Mouse (Mus musculus) G1E (cell line): ENCODE measurements around the gene Gm42906. TPM values are rescaled to one million over a fixed set of nuclear protein-coding genes. Genes with fewer than 3 reads are reported as not detected.

Experiments used
- ATAC-seq: 2 replicates; pipeline ENCODE4 v1.8.0; 2016; ENCODE audit warnings: mild to moderate bottlenecking; ENCODE audit not compliant: insufficient number of reproducible peaks, poor library complexity, low FRiP score, severe bottlenecking; ENCODE audit errors: extremely low read depth
- DNase-seq: peaks from one replicate; pipeline ENCODE4 v3.0.0; 2012; ENCODE audit warnings: low spot score
- H3K27me3 ChIP-seq: 2 replicates; pipeline ENCODE4 v1.6.1; 2012; ENCODE audit warnings: mild to moderate bottlenecking, low read length, inconsistent platforms; ENCODE audit not compliant: insufficient read depth
- H3K36me3 ChIP-seq: replicated peaks from 2 replicates; pipeline ENCODE3; 2012; ENCODE audit warnings: mild to moderate bottlenecking, inconsistent platforms
- H3K4me1 ChIP-seq: 2 replicates; pipeline ENCODE4 v1.6.1; 2012; ENCODE audit warnings: low read depth, low read length, inconsistent platforms, mixed read lengths; ENCODE audit not compliant: insufficient read depth
- H3K4me3 ChIP-seq: 2 replicates; pipeline ENCODE4 v1.5.1; 2012; ENCODE audit warnings: low read depth, mild to moderate bottlenecking, inconsistent platforms, low read length, moderate library complexity, mixed read lengths
- H3K9me3 ChIP-seq: replicated peaks from 2 replicates; pipeline ENCODE4 v1.6.1; 2012; ENCODE audit warnings: inconsistent platforms
- CTCF ChIP-seq: IDR thresholded peaks from 2 replicates; pipeline ENCODE4 v1.5.1; 2012; ENCODE audit warnings: low read depth, low read length, inconsistent platforms, mixed read lengths
- GATA1 ChIP-seq: IDR thresholded peaks from 2 replicates; pipeline ENCODE4 v1.6.1; 2012; ENCODE audit warnings: borderline replicate concordance, low read length, inconsistent platforms, mixed read lengths
- GATA2 ChIP-seq: IDR thresholded peaks from 2 replicates; pipeline ENCODE4 v1.6.1; 2012; ENCODE audit warnings: low read depth, low read length, inconsistent platforms, borderline replicate concordance
- POLR2AphosphoS5 ChIP-seq: IDR thresholded peaks from 2 replicates; pipeline ENCODE4 v1.6.1; 2012; ENCODE audit warnings: low read depth, low read length, inconsistent platforms; ENCODE audit not compliant: insufficient replicate concordance
- TAL1 ChIP-seq: conservative IDR thresholded peaks from 2 replicates; pipeline ENCODE4 v1.6.1; 2012; ENCODE audit warnings: low read depth, low read length, inconsistent platforms, mixed read lengths
- polyA plus RNA-seq: library from polyadenylated mRNA; stranded (reverse); fragments of >175 nt; gene quantifications from 2 replicates; pipeline ENCODE4 v1.2.3, GENCODE M21; 2012
- total RNA-seq, 2 experiments: library from RNA; stranded (forward) in 1 of 2; stranded (reverse) in 1 of 2; fragments of 200-1000 nt in 1 of 2; fragments of >200 nt in 1 of 2; fragmentation: Nextera tagmentation in 1 of 2; gene quantifications; 2 replicates each; pipeline ENCODE4 v1.2.3; 2014 to 2017

Gm42906 gene
- total and polyA plus RNA-seq, 3 experiments: not detected

DNA sequence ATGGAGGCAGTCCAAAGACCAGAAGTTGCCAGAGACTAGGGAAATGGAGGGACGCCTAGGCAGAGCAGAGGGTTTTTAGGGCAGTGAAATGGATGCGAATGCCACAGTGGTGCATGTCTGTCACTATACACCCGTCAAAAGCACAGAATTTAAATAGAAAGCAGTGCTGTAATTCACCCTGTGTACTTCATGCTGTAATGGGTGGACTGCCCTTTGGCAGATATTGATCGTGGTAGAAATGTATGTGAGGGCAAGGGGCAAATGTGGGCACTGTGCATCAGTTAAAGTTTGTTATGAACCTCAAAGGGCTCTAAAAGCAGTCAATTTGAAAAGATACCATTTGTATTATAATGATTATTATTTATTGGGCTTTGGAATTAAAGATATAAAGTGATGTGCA, 347.7 kb downstream of the Gm42906 start:
- Histone ChIP-seq H3K4me3 (no peak overlapping the region), H3K27me3 (no peaks in the 10 kb centered on the region), H3K36me3 (no peaks in the 10 kb centered on the region), H3K9me3 (peaks cover 7% of the 10 kb centered on the region), H3K4me1 (no peaks in the 10 kb centered on the region)
- TF ChIP-seq GATA1 (no peak), TAL1 (no peak), POLR2AphosphoS5 (no peak), GATA2 (no peak), CTCF (no peak)
- ATAC-seq: no peak
- no peak for DNase-seq

GRCm38 (mm10) chr5:151077953-151078352, 350.0 kb downstream of the Gm42906 start:
- Histone ChIP-seq H3K4me3 (no peak overlapping the region), H3K27me3 (no peaks in the 10 kb centered on the region), H3K9me3 (peaks cover 13% of the 10 kb centered on the region), H3K36me3 (no peaks in the 10 kb centered on the region), H3K4me1 (no peaks in the 10 kb centered on the region)
- DNase-seq (no peak), ATAC-seq (no peak)
- TF ChIP-seq GATA1 (no peak), CTCF (no peak), POLR2AphosphoS5 (no peak)

DNA sequence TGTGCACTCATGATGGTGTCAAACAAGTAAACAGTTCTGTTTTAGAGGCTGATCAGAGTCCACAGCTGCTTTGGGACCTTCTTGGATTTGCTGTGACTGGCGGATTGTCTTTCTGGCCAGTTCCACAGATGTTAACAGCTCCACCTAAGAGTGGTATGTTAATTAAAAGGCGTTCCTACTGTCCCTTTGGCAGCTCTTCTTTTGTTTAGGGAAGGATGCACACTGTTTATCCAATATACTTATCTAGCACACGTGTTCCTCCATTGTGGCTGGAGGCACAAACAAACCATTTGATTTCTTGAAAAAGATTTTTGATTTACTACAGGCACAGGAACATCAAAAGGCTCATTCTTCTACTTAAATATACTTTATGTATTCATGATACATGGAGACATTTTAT, 351.0 kb downstream of the Gm42906 start:
- TF ChIP-seq TAL1: no peak
- TF ChIP-seq GATA2: no peak
- TF ChIP-seq CTCF: no peak
- no peak for TF ChIP-seq GATA1
- no peak for TF ChIP-seq POLR2AphosphoS5
- DNase-seq: no peak

GRCm38 (mm10) chr5:151074282-151074681, 353.7 kb downstream of the Gm42906 start:
- H3K4me3 ChIP-seq: no peak overlapping the region
- no peaks in the 10 kb centered on the region for H3K27me3 ChIP-seq
- no peak for ATAC-seq
- no peak for DNase-seq
- H3K4me1 ChIP-seq: no peaks in the 10 kb centered on the region
- no peak for TF ChIP-seq POLR2AphosphoS5
- no peak for TF ChIP-seq CTCF
- no peak for TF ChIP-seq GATA1
- no peak for TF ChIP-seq TAL1
- no peak for TF ChIP-seq GATA2
- H3K9me3 ChIP-seq: peaks cover 12% of the 10 kb centered on the region
- H3K36me3 ChIP-seq: no peaks in the 10 kb centered on the region

More for the DNA sequence above, 351.0 kb downstream of the Gm42906 start:
- Histone ChIP-seq H3K36me3 (no peaks in the 10 kb centered on the region), H3K27me3 (no peaks in the 10 kb centered on the region), H3K4me3 (no peak overlapping the region), H3K9me3 (peaks cover 12% of the 10 kb centered on the region), H3K4me1 (no peaks in the 10 kb centered on the region)
- ATAC-seq: no peak

DNA sequence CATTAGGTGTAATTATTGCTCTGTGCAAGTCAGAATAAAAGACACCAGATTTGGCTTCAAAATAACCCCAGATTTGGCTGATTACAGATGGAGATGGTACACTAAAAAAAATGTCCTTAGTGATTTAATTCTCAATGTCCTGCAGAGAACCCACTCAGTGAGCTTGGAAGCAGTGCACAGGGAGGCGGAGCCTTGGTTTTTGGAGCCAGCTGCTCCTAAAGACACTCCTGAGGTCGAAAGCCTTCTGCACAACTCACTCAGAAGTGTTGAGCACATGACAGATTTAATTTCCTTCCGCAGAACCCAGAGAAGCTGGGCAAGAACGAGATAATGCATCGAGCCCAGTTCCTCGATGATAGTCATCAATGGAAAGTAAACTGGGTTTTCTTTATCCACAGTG, 356.5 kb downstream of the Gm42906 start:
- no peak for TF ChIP-seq TAL1
- no peak for TF ChIP-seq GATA1
- TF ChIP-seq POLR2AphosphoS5: no peak
- TF ChIP-seq CTCF: no peak
- TF ChIP-seq GATA2: no peak
- H3K27me3 ChIP-seq: no peaks in the 10 kb centered on the region
- no peaks in the 10 kb centered on the region for H3K36me3 ChIP-seq
- no peak for ATAC-seq
- no peak overlapping the region for H3K4me3 ChIP-seq
- no peak for DNase-seq
- peaks cover 14% of the 10 kb centered on the region for H3K9me3 ChIP-seq
- no peaks in the 10 kb centered on the region for H3K4me1 ChIP-seq

- Histone ChIP-seq H3K36me3 (no peaks in the 10 kb centered on the region), H3K4me1 (no peaks in the 10 kb centered on the region), H3K4me3 (no peak overlapping the region), H3K27me3 (no peaks in the 10 kb centered on the region), H3K9me3 (peaks cover 14% of the 10 kb centered on the region)
- ATAC-seq: no peak
- no peak for TF ChIP-seq GATA2
- TF ChIP-seq GATA1: no peak
- no peak for TF ChIP-seq TAL1
- no peak for TF ChIP-seq CTCF
- TF ChIP-seq POLR2AphosphoS5: no peak
- DNase-seq: no peak
Measured at GRCm38 (mm10) chr5:151070896-151071295, 357.1 kb downstream of the Gm42906 start.

- ATAC-seq: no peak
- Histone ChIP-seq H3K4me3 (no peak overlapping the region), H3K36me3 (no peaks in the 10 kb centered on the region), H3K27me3 (no peaks in the 10 kb centered on the region), H3K4me1 (no peaks in the 10 kb centered on the region), H3K9me3 (peaks cover 12% of the 10 kb centered on the region)
- TF ChIP-seq GATA2: no peak
- no peak for DNase-seq
Measured at GRCm38 (mm10) chr5:151069569-151069968, 358.4 kb downstream of the Gm42906 start.
